In genomic region chr14:12337421-12337997, GRCm38 (mm10) we compare ENCODE assay signal across 23 mouse cellular contexts. TPM values are rescaled to one million over a fixed set of nuclear protein-coding genes. Genes with fewer than 3 reads are reported as not detected.
DNase-seq lines count a peak whose midpoint lies in the region; ATAC-seq lines count a peak whose summit lies in the region.
"Had no signal": no experiment of that assay in that cellular context is flagged by ENCODE, and none has a peak within 500 bp of the region (broad histone marks: within the 10 kb centered on the region; RNA-seq: fewer than 3 reads in every experiment).

No protein-coding gene starts in this region.

- intact Hi-C loops in heart, postnatal 10 days (cut with DNase I): no loop called here

- DNase-seq in heart, embryonic 10.5 days (ENCODE audit: low spot score): peak; percentile 68
- DNase-seq in heart, postnatal 10 days: no peak
- DNase-seq in embryonic facial prominence, embryonic 14.5 days (ENCODE audit: low spot score): peak; percentile 56
- no peak for DNase-seq in forebrain, embryonic 14.5 days (ENCODE audit: low spot score)
- no peak for DNase-seq in testis, postnatal 14 days (ENCODE audit: low spot score)
- DNase-seq: cerebellum, adult 11-12 months; cerebellum, postnatal 36 days; heart, adult 2 months; kidney, adult 9 months; kidney, postnatal 4 days; liver; lung, adult 2 months; thymus, postnatal 14 days had no signal

- H3K9me3 ChIP-seq in heart, embryonic 10.5 days: no peaks in the 10 kb centered on the region
- no peaks in the 10 kb centered on the region for H3K9me3 ChIP-seq in midbrain, embryonic 13.5 days
- H3K9me3 ChIP-seq in midbrain, embryonic 16.5 days (replicated peaks; ENCODE audit: control insufficient read depth, low read length, poor library complexity, severe bottlenecking): no peaks in the 10 kb centered on the region
- H3K9me3 ChIP-seq in embryonic facial prominence, embryonic 14.5 days (ENCODE audit: control insufficient read depth, low read length): no peaks in the 10 kb centered on the region
- no peaks in the 10 kb centered on the region for H3K9me3 ChIP-seq in forebrain, embryonic 14.5 days (replicated peaks; ENCODE audit: control insufficient read depth, low read length)
- H3K9me3 ChIP-seq: stomach, embryonic 15.5 days had no signal

- ATAC-seq in midbrain, embryonic 13.5 days: peak; percentile 28; the same call in 1 of the 2 replicates
- ATAC-seq in midbrain, embryonic 16.5 days: no peak
- ATAC-seq in embryonic facial prominence, embryonic 14.5 days (ENCODE audit: low read depth): no peak
- peak; percentile 65 for ATAC-seq in forebrain, embryonic 14.5 days
- no peak for ATAC-seq in megakaryocyte, adult 5-6 weeks (ENCODE audit: poor library complexity, severe bottlenecking)
- ATAC-seq: inflammation-experienced regulatory T-cells, adult 6 months had no signal

- no peak overlapping the region for H3K4me3 ChIP-seq in heart, embryonic 10.5 days
- no peak overlapping the region for H3K4me3 ChIP-seq in midbrain, embryonic 13.5 days (replicated peaks)
- H3K4me3 ChIP-seq in midbrain, embryonic 16.5 days (ENCODE audit: low read depth, low read length): no peak overlapping the region
- H3K4me3 ChIP-seq in embryonic facial prominence, embryonic 14.5 days (ENCODE audit: low read depth, low read length): no peak overlapping the region
- no peak overlapping the region for H3K4me3 ChIP-seq in forebrain, embryonic 14.5 days (ENCODE audit: low read depth, low read length)
- H3K4me3 ChIP-seq: heart, adult 2 months; stomach, embryonic 15.5 days had no signal

- H3K36me3 ChIP-seq in heart, embryonic 10.5 days: no peaks in the 10 kb centered on the region
- no peaks in the 10 kb centered on the region for H3K36me3 ChIP-seq in midbrain, embryonic 13.5 days
- H3K36me3 ChIP-seq in midbrain, embryonic 16.5 days (ENCODE audit: control insufficient read depth, insufficient read depth, low read length): no peaks in the 10 kb centered on the region
- no peaks in the 10 kb centered on the region for H3K36me3 ChIP-seq in embryonic facial prominence, embryonic 14.5 days (ENCODE audit: control insufficient read depth, insufficient read depth, low read length)
- H3K36me3 ChIP-seq in forebrain, embryonic 14.5 days (ENCODE audit: control insufficient read depth, insufficient read depth, low read length): peaks cover 6% of the 10 kb centered on the region; the same call in 1 of the 2 replicates
- H3K36me3 ChIP-seq: stomach, embryonic 15.5 days had no signal

- peaks cover 95% of the 10 kb centered on the region for H3K27me3 ChIP-seq in heart, embryonic 10.5 days (ENCODE audit: insufficient read depth, poor library complexity, severe bottlenecking)
- H3K27me3 ChIP-seq in midbrain, embryonic 13.5 days: peaks cover 99% of the 10 kb centered on the region
- H3K27me3 ChIP-seq in midbrain, embryonic 16.5 days (ENCODE audit: control insufficient read depth, insufficient read depth, low read depth, low read length): peaks cover 59% of the 10 kb centered on the region
- peaks cover 85% of the 10 kb centered on the region for H3K27me3 ChIP-seq in embryonic facial prominence, embryonic 14.5 days (replicated peaks; ENCODE audit: control insufficient read depth, insufficient read depth, low read length)
- peaks cover 15% of the 10 kb centered on the region; the same call in 1 of the 2 replicates for H3K27me3 ChIP-seq in forebrain, embryonic 14.5 days (replicated peaks; ENCODE audit: control insufficient read depth, insufficient read depth, low read length)

- peaks cover 12% of the 10 kb centered on the region; the same call in 1 of the 2 replicates for H3K4me1 ChIP-seq in heart, embryonic 10.5 days
- H3K4me1 ChIP-seq in midbrain, embryonic 13.5 days (replicated peaks): peaks cover 21% of the 10 kb centered on the region
- H3K4me1 ChIP-seq in midbrain, embryonic 16.5 days (ENCODE audit: control insufficient read depth, insufficient read depth, low read length): peaks cover 5% of the 10 kb centered on the region; the same call in 1 of the 2 replicates
- no peaks in the 10 kb centered on the region for H3K4me1 ChIP-seq in embryonic facial prominence, embryonic 14.5 days (ENCODE audit: control insufficient read depth, insufficient read depth, low read length)
- peaks cover 27% of the 10 kb centered on the region; the same call in 1 of the 2 replicates for H3K4me1 ChIP-seq in forebrain, embryonic 14.5 days (ENCODE audit: control insufficient read depth, insufficient read depth, low read length)

- no peak overlapping the region for H3K27ac ChIP-seq in heart, embryonic 10.5 days
- H3K27ac ChIP-seq in midbrain, embryonic 13.5 days: no peak overlapping the region
- no peak overlapping the region for H3K27ac ChIP-seq in midbrain, embryonic 16.5 days (ENCODE audit: low read length)
- H3K27ac ChIP-seq in embryonic facial prominence, embryonic 14.5 days (replicated peaks; ENCODE audit: low read depth, low read length): no peak overlapping the region
- H3K27ac ChIP-seq in forebrain, embryonic 14.5 days (ENCODE audit: low read depth, low read length): peak overlapping the region; percentile 92
- H3K27ac ChIP-seq: heart, adult 2 months; macrophage; stomach, embryonic 15.5 days had no signal

- no peak overlapping the region for H3K9ac ChIP-seq in midbrain, embryonic 13.5 days (replicated peaks)
- H3K9ac ChIP-seq in midbrain, embryonic 16.5 days (ENCODE audit: low read depth, low read length): no peak overlapping the region
- no peak overlapping the region for H3K9ac ChIP-seq in embryonic facial prominence, embryonic 14.5 days (ENCODE audit: low read depth, low read length)
- no peak overlapping the region for H3K9ac ChIP-seq in forebrain, embryonic 14.5 days (ENCODE audit: low read length)
- H3K9ac ChIP-seq: stomach, embryonic 15.5 days had no signal

- H3K4me2 ChIP-seq in midbrain, embryonic 13.5 days (replicated peaks): no peak overlapping the region
- no peak overlapping the region for H3K4me2 ChIP-seq in midbrain, embryonic 16.5 days (ENCODE audit: low read length)
- H3K4me2 ChIP-seq in embryonic facial prominence, embryonic 14.5 days (ENCODE audit: low read depth, low read length): no peak overlapping the region
- H3K4me2 ChIP-seq in forebrain, embryonic 14.5 days (ENCODE audit: low read length): no peak overlapping the region
- H3K4me2 ChIP-seq: stomach, embryonic 15.5 days had no signal

- WGBS in heart, embryonic 10.5 days: 7% methylated on average over 8 of the region's 8 CpGs
- 3% methylated on average over 8 of the region's 8 CpGs for WGBS in midbrain, embryonic 13.5 days
- WGBS in midbrain, embryonic 16.5 days: 3% methylated on average over 8 of the region's 8 CpGs
- 7% methylated on average over 8 of the region's 8 CpGs for WGBS in embryonic facial prominence, embryonic 14.5 days
- under 1% methylated on average over 8 of the region's 8 CpGs for WGBS in forebrain, embryonic 14.5 days

RNA-seq across cellular contexts. Expression of gene Fezf2, which starts 10.5 kb away (rescaled TPM):
- not detected in 2 replicates for polyA plus RNA-seq in heart, embryonic 10.5 days (2016; fragmentation: Nextera tagmentation; extraction: Ambion mirVana)
- not detected for total RNA-seq in heart, postnatal 10 days (2021)
- polyA plus RNA-seq in midbrain, embryonic 13.5 days (2015; fragmentation: Nextera tagmentation; extraction: Ambion mirVana): 6.9 and 8.1 TPM in 2 replicates
- 2.4 and 2.8 TPM in 2 replicates for polyA plus RNA-seq in midbrain, embryonic 16.5 days (2015; fragmentation: Nextera tagmentation; extraction: Ambion mirVana)
- 0.51 TPM in 1 of 2 replicates, not detected in the other for polyA plus RNA-seq in embryonic facial prominence, embryonic 14.5 days (2014; fragmentation: Nextera tagmentation; extraction: Ambion mirVana)
- 69.6 and 81.3 TPM in 2 replicates for polyA plus RNA-seq in forebrain, embryonic 14.5 days (2014; fragmentation: Nextera tagmentation; extraction: Ambion mirVana)
- total RNA-seq in megakaryocyte, adult 5-6 weeks (2015): not detected in 2 replicates
- total RNA-seq in megakaryocyte, adult 5-6 weeks (2017): not detected in 2 replicates
- total RNA-seq: ES-E14; gastrocnemius, adult 18-20 months; heart, adult 2 months had no signal
- polyA plus RNA-seq: heart, adult 2 months; heart, postnatal 0 days; inflammation-experienced regulatory T-cells, adult 6 months; lung, adult 2 months; macrophage; small intestine, adult 2 months; stomach, embryonic 15.5 days had no signal

RNA-seq across cellular contexts. Expression of gene 3830406C13Rik, which starts 53.5 kb away (rescaled TPM):
- 20.5 and 21.9 TPM in 2 replicates for polyA plus RNA-seq in heart, embryonic 10.5 days (2016; fragmentation: Nextera tagmentation; extraction: Ambion mirVana)
- total RNA-seq in heart, postnatal 10 days (2021): 10 to 100 TPM; 21.2 to 28.7 TPM
- polyA plus RNA-seq in midbrain, embryonic 13.5 days (2015; fragmentation: Nextera tagmentation; extraction: Ambion mirVana): 28.5 and 31.9 TPM in 2 replicates
- polyA plus RNA-seq in midbrain, embryonic 16.5 days (2015; fragmentation: Nextera tagmentation; extraction: Ambion mirVana): 34.0 and 40.1 TPM in 2 replicates
- polyA plus RNA-seq in embryonic facial prominence, embryonic 14.5 days (2014; fragmentation: Nextera tagmentation; extraction: Ambion mirVana): 42.7 and 48.7 TPM in 2 replicates
- 44.0 and 44.7 TPM in 2 replicates for polyA plus RNA-seq in forebrain, embryonic 14.5 days (2014; fragmentation: Nextera tagmentation; extraction: Ambion mirVana)
- 23.1 and 35.3 TPM in 2 replicates for total RNA-seq in megakaryocyte, adult 5-6 weeks (2015)
- 23.3 and 35.7 TPM in 2 replicates for total RNA-seq in megakaryocyte, adult 5-6 weeks (2017)

RNA-seq across cellular contexts. Expression of gene Gm49355, which starts 53.7 kb away (rescaled TPM):
- 0.14 and 0.20 TPM in 2 replicates for polyA plus RNA-seq in heart, embryonic 10.5 days (2016; fragmentation: Nextera tagmentation; extraction: Ambion mirVana)
- total RNA-seq in heart, postnatal 10 days (2021): under 1 TPM; 0.12 to 0.37 TPM
- polyA plus RNA-seq in midbrain, embryonic 13.5 days (2015; fragmentation: Nextera tagmentation; extraction: Ambion mirVana): 0.15 and 0.17 TPM in 2 replicates
- 0.14 and 0.21 TPM in 2 replicates for polyA plus RNA-seq in midbrain, embryonic 16.5 days (2015; fragmentation: Nextera tagmentation; extraction: Ambion mirVana)
- not detected in 2 replicates for polyA plus RNA-seq in embryonic facial prominence, embryonic 14.5 days (2014; fragmentation: Nextera tagmentation; extraction: Ambion mirVana)
- polyA plus RNA-seq in forebrain, embryonic 14.5 days (2014; fragmentation: Nextera tagmentation; extraction: Ambion mirVana): 0.15 and 0.18 TPM in 2 replicates
- 0.07 TPM in 1 of 2 replicates, not detected in the other for total RNA-seq in megakaryocyte, adult 5-6 weeks (2015)
- 0.12 TPM in 1 of 2 replicates, not detected in the other for total RNA-seq in megakaryocyte, adult 5-6 weeks (2017)
- total RNA-seq: ES-E14 had no signal
- polyA plus RNA-seq: inflammation-experienced regulatory T-cells, adult 6 months had no signal

Comparison
In these comparisons a context has a peak if more than half of its experiments do, and no peak if none do; other contexts are left out.
1. DNase-seq: peak in heart, embryonic 10.5 days (single experiment) and embryonic facial prominence, embryonic 14.5 days (single experiment); none in heart, postnatal 10 days (0 of 2), forebrain, embryonic 14.5 days (single experiment) and testis, postnatal 14 days (single experiment).
2. ATAC-seq: peak in midbrain, embryonic 13.5 days (single experiment) and forebrain, embryonic 14.5 days (single experiment); none in midbrain, embryonic 16.5 days (single experiment), embryonic facial prominence, embryonic 14.5 days (single experiment) and megakaryocyte, adult 5-6 weeks (single experiment).